Mouse (Mus musculus) forebrain, embryonic 11.5 days (tissue): ENCODE measurements around the gene Klrb1b. TPM values are rescaled to one million over a fixed set of nuclear protein-coding genes. Genes with fewer than 3 reads are reported as not detected.

Experiments
- polyA plus RNA-seq: library from polyadenylated mRNA; unstranded; fragments of >200 nt; fragmentation: Nextera tagmentation; extraction: Ambion mirVana; gene quantifications from 2 replicates; pipeline ENCODE4 v1.2.1, GENCODE M21; 2014

The Klrb1b gene
- polyA plus RNA-seq, 1 experiment from 2014 or later, result not detected

Other genes starting within 250 kb of the Klrb1b start
- not detected in 2 replicates for gene A2ml1, start 244.7 kb downstream of the Klrb1b start, polyA plus RNA-seq
- gene Klrb1a, start 202.8 kb downstream of the Klrb1b start, polyA plus RNA-seq, result not detected in 2 replicates
- gene Clec2h, start 163.9 kb downstream of the Klrb1b start, polyA plus RNA-seq, result not detected in 2 replicates
- gene Klrb1, start 103.3 kb downstream of the Klrb1b start, polyA plus RNA-seq, result not detected in 2 replicates
- not detected in 2 replicates for gene Klrb1c, start 37.1 kb downstream of the Klrb1b start, polyA plus RNA-seq
- gene Gm44511, start within 50 bp of the Klrb1b start, polyA plus RNA-seq, result not detected in 2 replicates
- not detected in 2 replicates for gene Clec2i, start 61.3 kb upstream of the Klrb1b start, polyA plus RNA-seq
- 0.28 and 0.88 TPM in 2 replicates for gene BC035044, start 64.8 kb upstream of the Klrb1b start, polyA plus RNA-seq
- not detected in 2 replicates for gene Clec2g, start 108.0 kb upstream of the Klrb1b start, polyA plus RNA-seq
- gene Klrb1f, start 219.6 kb upstream of the Klrb1b start, polyA plus RNA-seq, result 0.23 TPM in 1 of 2 replicates, not detected in the other